Mouse (Mus musculus) midbrain, embryonic 16.5 days (tissue): Measurements from ENCODE around the gene Gm5485. TPM values are rescaled to one million over a fixed set of nuclear protein-coding genes. Genes with fewer than 3 reads are reported as not detected.

Experiments
- ATAC-seq: fragments of 200-750 bp; cut with Nextera tagmentation; 2 replicates; pipeline ENCODE4 v1.8.0; 2017; ENCODE audit warnings: moderate TSS enrichment
- H3K27ac ChIP-seq: fragments of 300-500 bp; sonication (generic); 2 replicates; pipeline ENCODE4 v1.5.1; 2014; ENCODE audit warnings: mild to moderate bottlenecking, low read length, mixed read lengths
- H3K27me3 ChIP-seq: fragments of 300-500 bp; sonication (generic); 2 replicates; pipeline ENCODE4 v1.6.1; 2014; ENCODE audit warnings: low read depth, low read length, mixed read lengths; ENCODE audit not compliant: control insufficient read depth, insufficient read depth
- H3K36me3 ChIP-seq: fragments of 300-500 bp; sonication (generic); 2 replicates; pipeline ENCODE4 v1.6.1; 2014; ENCODE audit warnings: mild to moderate bottlenecking, low read length, moderate library complexity, mixed read lengths; ENCODE audit not compliant: control insufficient read depth, insufficient read depth
- H3K4me1 ChIP-seq: fragments of 300-500 bp; sonication (generic); 2 replicates; pipeline ENCODE4 v1.6.1; 2014; ENCODE audit warnings: mild to moderate bottlenecking, low read length, mixed read lengths; ENCODE audit not compliant: control insufficient read depth, insufficient read depth
- H3K4me2 ChIP-seq: fragments of 300-500 bp; sonication (generic); 2 replicates; pipeline ENCODE4 v1.6.1; 2014; ENCODE audit warnings: mild to moderate bottlenecking, low read length, mixed read lengths
- H3K4me3 ChIP-seq: fragments of 300-500 bp; sonication (generic); 2 replicates; pipeline ENCODE4 v1.5.1; 2014; ENCODE audit warnings: low read depth, mild to moderate bottlenecking, low read length, moderate library complexity, mixed read lengths
- H3K9ac ChIP-seq: fragments of 300-500 bp; sonication (generic); 2 replicates; pipeline ENCODE4 v1.6.1; 2014; ENCODE audit warnings: low read depth, low read length, mixed read lengths
- H3K9me3 ChIP-seq: fragments of 300-500 bp; sonication (generic); replicated peaks from 2 replicates; pipeline ENCODE4 v1.6.1; 2014; ENCODE audit warnings: mild to moderate bottlenecking, low read length, mixed read lengths; ENCODE audit not compliant: control insufficient read depth, poor library complexity, severe bottlenecking
- WGBS: fragments of 180-500 bp; shearing (Covaris S2); extraction: QIAGEN DNeasy Blood & Tissue Kit; methylation state at CpG from one replicate; pipeline ENCODE4 v1.1.7; 2014; 5-methylcytosine and 5-hydroxymethylcytosine counted together
- polyA plus RNA-seq: library from polyadenylated mRNA; unstranded; fragments of >200 nt; fragmentation: Nextera tagmentation; extraction: Ambion mirVana; gene quantifications from 2 replicates; pipeline ENCODE4 v1.2.1, GENCODE M21; 2015

Gm5485 gene
- not detected in 2 replicates for polyA plus RNA-seq

DNA sequence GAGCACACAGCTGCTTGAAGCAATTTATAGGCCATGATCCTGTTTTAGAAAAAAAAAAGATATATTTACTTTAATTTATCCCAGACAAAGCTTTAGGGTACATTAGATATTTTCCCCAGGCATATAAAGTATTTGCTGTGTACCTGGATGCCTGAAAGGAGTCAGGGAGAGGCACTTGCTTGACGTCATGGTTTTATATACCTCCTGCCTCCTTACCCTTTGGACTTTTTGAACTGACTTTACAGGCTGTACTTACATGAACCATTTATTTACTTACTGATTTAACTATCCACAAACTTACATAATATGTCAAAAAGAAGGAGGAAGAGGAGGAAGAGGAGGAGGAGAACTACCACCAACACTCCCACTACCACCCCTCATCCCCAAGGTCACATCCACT, at the start of gene Gm5485:
TSS of gene Gm5485 (minus strand) at position 171 of the 400 bp plus-strand sequence.
- WGBS = 92% methylated on average over 1 of the region's 1 CpGs
- no peak for ATAC-seq
- H3K4me1 ChIP-seq = no peaks in the 10 kb centered on the region
- H3K4me2 ChIP-seq = no peak within 1 kb of the TSS
- no peak within 1 kb of the TSS for H3K27ac ChIP-seq
- H3K27me3 ChIP-seq = no peaks in the 10 kb centered on the region
- H3K4me3 ChIP-seq = no peak within 1 kb of the TSS
- no peak within 1 kb of the TSS for H3K9ac ChIP-seq
- H3K9me3 ChIP-seq = no peaks in the 10 kb centered on the region
- H3K36me3 ChIP-seq = no peaks in the 10 kb centered on the region

DNA sequence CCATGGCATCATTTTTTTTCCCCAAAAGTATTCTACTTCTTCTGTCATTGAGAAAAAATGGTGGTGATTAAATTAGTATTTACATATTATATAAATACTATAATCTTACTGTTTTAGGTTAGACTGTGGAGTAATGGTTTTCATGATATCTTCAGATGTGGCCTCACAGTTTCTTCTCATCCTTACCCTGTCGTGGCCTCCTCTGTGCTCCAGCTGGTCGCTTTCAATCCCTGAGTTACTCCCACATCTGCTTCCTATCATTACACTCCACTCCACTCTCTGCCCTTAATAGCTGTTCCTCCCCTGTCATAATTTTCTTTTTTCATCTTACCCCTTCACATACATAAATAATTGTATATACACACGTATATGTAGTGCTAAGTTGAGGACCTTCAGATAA, 41.0 kb upstream of the Gm5485 start:
- Histone ChIP-seq H3K9me3 (0 out of 2 replicates have a peak, but pooled peaks cover 2% of the 10 kb centered on the region), H3K27me3 (no peaks in the 10 kb centered on the region), H3K9ac (no peak overlapping the region), H3K4me1 (no peaks in the 10 kb centered on the region), H3K36me3 (no peaks in the 10 kb centered on the region), H3K4me3 (no peak overlapping the region), H3K27ac (no peak overlapping the region), H3K4me2 (no peak overlapping the region)
- 91% methylated on average over 3 of the region's 3 CpGs for WGBS
- ATAC-seq = no peak

GRCm38 (mm10) chr16:48446161-48446925, 34.1 kb upstream of the Gm5485 start:
- 67% methylated on average over 8 of the region's 8 CpGs for WGBS
- Histone ChIP-seq H3K9ac (no peak overlapping the region), H3K4me3 (no peak overlapping the region), H3K4me2 (no peak overlapping the region), H3K9me3 (no peaks in the 10 kb centered on the region), H3K27me3 (no peaks in the 10 kb centered on the region), H3K4me1 (no peaks in the 10 kb centered on the region; the same call in none of the 2 replicates), H3K36me3 (no peaks in the 10 kb centered on the region), H3K27ac (no peak overlapping the region)
- peak; percentile 60; the same call in 1 of the 2 replicates for ATAC-seq

GRCm38 (mm10) chr16:48444589-48444988, 32.4 kb upstream of the Gm5485 start:
- WGBS = 93% methylated on average over 5 of the region's 5 CpGs
- no peaks in the 10 kb centered on the region; the same call in none of the 2 replicates for H3K4me1 ChIP-seq
- no peak overlapping the region for H3K4me3 ChIP-seq
- H3K9ac ChIP-seq = no peak overlapping the region
- H3K9me3 ChIP-seq = no peaks in the 10 kb centered on the region
- H3K4me2 ChIP-seq = no peak overlapping the region
- H3K27ac ChIP-seq = no peak overlapping the region
- no peak for ATAC-seq
- H3K36me3 ChIP-seq = no peaks in the 10 kb centered on the region
- no peaks in the 10 kb centered on the region for H3K27me3 ChIP-seq

GRCm38 (mm10) chr16:48437476-48437875, 25.3 kb upstream of the Gm5485 start:
- ATAC-seq = no peak
- no peak overlapping the region for H3K9ac ChIP-seq
- H3K27me3 ChIP-seq = no peaks in the 10 kb centered on the region
- H3K4me3 ChIP-seq = no peak overlapping the region
- no peaks in the 10 kb centered on the region for H3K4me1 ChIP-seq
- H3K4me2 ChIP-seq = no peak overlapping the region
- H3K27ac ChIP-seq = no peak overlapping the region
- H3K36me3 ChIP-seq = no peaks in the 10 kb centered on the region
- no peaks in the 10 kb centered on the region for H3K9me3 ChIP-seq

DNA sequence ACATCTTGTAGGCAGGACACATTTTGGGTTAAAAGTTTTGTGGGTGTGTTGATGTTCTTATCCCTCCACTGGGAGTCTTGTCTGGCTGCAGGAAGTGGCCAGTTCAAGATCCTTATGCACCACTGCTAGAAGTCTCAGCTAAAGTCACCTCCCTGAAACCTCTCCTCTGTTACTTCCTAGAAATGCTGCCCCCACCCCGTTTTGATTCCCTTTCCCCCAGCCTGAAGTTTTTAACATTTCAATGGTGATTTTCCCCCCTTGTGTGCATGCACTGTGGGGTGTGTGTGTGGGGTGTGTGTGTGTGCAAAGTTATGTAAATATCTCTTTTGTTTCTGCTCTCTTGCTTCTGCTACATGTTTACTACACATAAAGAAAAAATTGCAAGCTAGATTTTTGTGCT, 23.2 kb upstream of the Gm5485 start:
- Histone ChIP-seq H3K27ac (no peak overlapping the region), H3K9ac (no peak overlapping the region), H3K4me2 (no peak overlapping the region), H3K4me1 (no peaks in the 10 kb centered on the region), H3K27me3 (no peaks in the 10 kb centered on the region), H3K9me3 (no peaks in the 10 kb centered on the region), H3K4me3 (no peak overlapping the region), H3K36me3 (no peaks in the 10 kb centered on the region)
- 12% methylated on average over 1 of the region's 1 CpGs for WGBS
- ATAC-seq = no peak

- no peaks in the 10 kb centered on the region for H3K4me1 ChIP-seq
- no peaks in the 10 kb centered on the region for H3K36me3 ChIP-seq
- no peak within 1 kb of the TSS for H3K4me2 ChIP-seq
- ATAC-seq = no peak
- H3K4me3 ChIP-seq = no peak within 1 kb of the TSS
- 92% methylated on average over 15 of the region's 15 CpGs for WGBS
- no peaks in the 10 kb centered on the region for H3K27me3 ChIP-seq
- no peaks in the 10 kb centered on the region for H3K9me3 ChIP-seq
- no peak within 1 kb of the TSS for H3K9ac ChIP-seq
- H3K27ac ChIP-seq = no peak within 1 kb of the TSS
Observed at GRCm38 (mm10) chr16:48431027-48431426, 18.8 kb upstream of the Gm5485 start, which contains the start of gene Morc1. Gene Morc1, plus strand, starts transcription at chr16:48431237.

GRCm38 (mm10) chr16:48429427-48429826, 17.2 kb upstream of the Gm5485 start:
- Histone ChIP-seq H3K4me1 (no peaks in the 10 kb centered on the region), H3K27ac (no peak overlapping the region), H3K27me3 (no peaks in the 10 kb centered on the region), H3K4me2 (no peak overlapping the region), H3K9ac (no peak overlapping the region), H3K36me3 (no peaks in the 10 kb centered on the region), H3K4me3 (no peak overlapping the region), H3K9me3 (no peaks in the 10 kb centered on the region)
- no peak for ATAC-seq
- WGBS = 58% methylated on average over 1 of the region's 1 CpGs

DNA sequence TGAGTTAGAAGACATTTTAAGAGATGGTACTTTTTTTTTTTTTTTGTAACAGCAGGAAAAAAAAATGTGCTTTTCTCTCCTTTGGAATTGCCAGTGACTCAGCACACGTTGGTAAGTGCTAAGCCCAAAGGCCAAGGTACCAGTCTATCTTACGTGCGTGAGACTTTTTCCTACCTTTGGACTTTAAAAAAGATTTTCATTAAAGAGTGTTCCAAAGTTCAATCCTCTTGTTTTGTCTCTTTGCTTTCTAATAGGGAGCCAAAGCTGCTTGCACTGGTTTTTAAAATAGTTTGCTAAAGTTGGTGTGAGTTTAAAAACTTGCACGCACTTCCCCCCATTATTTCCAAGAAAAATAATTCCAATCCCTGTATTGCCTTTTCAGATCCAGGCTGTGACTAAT, 11.9 kb upstream of the Gm5485 start:
- Histone ChIP-seq H3K4me3 (no peak overlapping the region), H3K4me2 (no peak overlapping the region), H3K4me1 (no peaks in the 10 kb centered on the region), H3K27ac (no peak overlapping the region), H3K9me3 (no peaks in the 10 kb centered on the region), H3K9ac (no peak overlapping the region), H3K36me3 (no peaks in the 10 kb centered on the region), H3K27me3 (no peaks in the 10 kb centered on the region)
- ATAC-seq = no peak
- WGBS = 77% methylated on average over 4 of the region's 4 CpGs
